Mouse (Mus musculus): ENCODE results near the gene L3mbtl4. TPM values are rescaled to one million over a fixed set of nuclear protein-coding genes. Genes with fewer than 3 reads are reported as not detected.

The L3mbtl4 gene
- polyA plus RNA-seq, 1 experiment = not detected

GRCm38 (mm10) chr17:68602744-68603143 is 329.1 kb downstream of the L3mbtl4 start:
- Histone ChIP-seq H3K4me3 (no peak overlapping the region), H3K27me3 (ENCODE audit: control insufficient read depth, insufficient read depth, insufficient read length) (no peaks in the 10 kb centered on the region), H3K36me3 (ENCODE audit: control insufficient read depth, insufficient read depth) (no peaks in the 10 kb centered on the region), H3ac (ENCODE audit: control insufficient read depth, insufficient read length) (no peak overlapping the region), H3K4me2 (ENCODE audit: low read depth) (no peak overlapping the region), H3K79me2 (ENCODE audit: control insufficient read depth, insufficient read depth) (no peaks in the 10 kb centered on the region)
- TF ChIP-seq POLR2AphosphoS2 (IDR thresholded peaks at IDR 0.05; ENCODE audit: insufficient read length, low read depth) = no peak
- no peak for TF ChIP-seq POLR2A (IDR thresholded peaks at IDR 0.05; ENCODE audit: insufficient read length, low read depth)
- no peak for TF ChIP-seq E2F4 (IDR thresholded peaks at IDR 0.05; ENCODE audit: insufficient read depth)
- TF ChIP-seq USF1 (IDR thresholded peaks at IDR 0.05; ENCODE audit: low read depth) = no peak
- TF ChIP-seq SRF (IDR thresholded peaks at IDR 0.05; ENCODE audit: control insufficient read depth, insufficient read length, low read depth) = no peak
- no peak for TF ChIP-seq MYOD1 (IDR thresholded peaks at IDR 0.05; ENCODE audit: control insufficient read depth in 1 of 3, insufficient read length in 2 of 3, low read depth in 2 of 3)
- TF ChIP-seq TCF12 (IDR thresholded peaks at IDR 0.05; ENCODE audit: insufficient read depth, poor library complexity, severe bottlenecking) = no peak
- no peak for TF ChIP-seq REST (IDR thresholded peaks at IDR 0.05; ENCODE audit: insufficient read depth, insufficient read length)
- TF ChIP-seq MAX (IDR thresholded peaks at IDR 0.05; ENCODE audit: low read depth) = no peak
- no peak for TF ChIP-seq TCF3 (IDR thresholded peaks at IDR 0.05; ENCODE audit: insufficient read length, low read depth)
- TF ChIP-seq CEBPB (IDR thresholded peaks at IDR 0.05; ENCODE audit: insufficient read depth, poor library complexity, severe bottlenecking) = no peak
- no peak for TF ChIP-seq MYOG (IDR thresholded peaks at IDR 0.05; ENCODE audit: control insufficient read depth in 1 of 3, insufficient read depth in 1 of 3, insufficient read length in 2 of 3, low read depth in 2 of 3)

DNA sequence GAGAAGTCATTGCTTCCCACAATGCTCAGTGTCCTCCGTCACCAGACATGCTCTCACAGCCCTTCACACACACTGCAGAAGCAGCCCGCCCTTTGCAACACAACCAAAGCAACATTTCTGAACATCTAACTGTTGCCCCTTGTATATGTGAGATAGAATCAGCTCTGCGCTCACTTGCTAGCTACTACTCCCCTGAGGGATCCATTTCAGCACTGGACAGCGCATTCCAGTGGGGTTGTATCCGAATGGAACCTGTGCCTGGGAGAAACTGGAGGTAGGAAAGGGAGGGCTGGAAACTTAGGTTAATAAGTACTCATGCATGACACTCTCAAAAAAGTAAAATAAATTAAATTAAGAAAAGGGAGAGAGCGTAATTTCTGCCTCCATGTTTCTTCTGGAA is 334.1 kb downstream of the L3mbtl4 start:
- Histone ChIP-seq H3K4me3 (no peak overlapping the region), H3K4me2 (ENCODE audit: low read depth) (no peak overlapping the region), H3ac (ENCODE audit: control insufficient read depth, insufficient read length) (no peak overlapping the region), H3K27me3 (ENCODE audit: control insufficient read depth, insufficient read depth, insufficient read length) (no peaks in the 10 kb centered on the region), H3K79me2 (ENCODE audit: control insufficient read depth, insufficient read depth) (no peaks in the 10 kb centered on the region), H3K36me3 (ENCODE audit: control insufficient read depth, insufficient read depth) (no peaks in the 10 kb centered on the region)
- TF ChIP-seq REST (IDR thresholded peaks at IDR 0.05; ENCODE audit: insufficient read depth, insufficient read length) (no peak), MYOD1 (IDR thresholded peaks at IDR 0.05; ENCODE audit: control insufficient read depth in 1 of 3, insufficient read length in 2 of 3, low read depth in 2 of 3) (no peak), USF1 (IDR thresholded peaks at IDR 0.05; ENCODE audit: low read depth) (no peak), SRF (IDR thresholded peaks at IDR 0.05; ENCODE audit: control insufficient read depth, insufficient read length, low read depth) (no peak), POLR2AphosphoS2 (IDR thresholded peaks at IDR 0.05; ENCODE audit: insufficient read length, low read depth) (no peak), TCF12 (IDR thresholded peaks at IDR 0.05; ENCODE audit: insufficient read depth, poor library complexity, severe bottlenecking) (no peak), MAX (IDR thresholded peaks at IDR 0.05; ENCODE audit: low read depth) (no peak), E2F4 (IDR thresholded peaks at IDR 0.05; ENCODE audit: insufficient read depth) (no peak), TCF3 (IDR thresholded peaks at IDR 0.05; ENCODE audit: insufficient read length, low read depth) (no peak), CEBPB (IDR thresholded peaks at IDR 0.05; ENCODE audit: insufficient read depth, poor library complexity, severe bottlenecking) (no peak), MYOG (IDR thresholded peaks at IDR 0.05; ENCODE audit: control insufficient read depth in 1 of 3, insufficient read depth in 1 of 3, insufficient read length in 2 of 3, low read depth in 2 of 3) (no peak), POLR2A (IDR thresholded peaks at IDR 0.05; ENCODE audit: insufficient read length, low read depth) (no peak)

- Histone ChIP-seq H3K4me2 (ENCODE audit: low read depth) (no peak overlapping the region), H3K27me3 (ENCODE audit: control insufficient read depth, insufficient read depth, insufficient read length) (no peaks in the 10 kb centered on the region), H3ac (ENCODE audit: control insufficient read depth, insufficient read length) (no peak overlapping the region), H3K79me2 (ENCODE audit: control insufficient read depth, insufficient read depth) (no peaks in the 10 kb centered on the region), H3K36me3 (ENCODE audit: control insufficient read depth, insufficient read depth) (no peaks in the 10 kb centered on the region), H3K4me3 (no peak overlapping the region)
- no peak for TF ChIP-seq E2F4 (IDR thresholded peaks at IDR 0.05; ENCODE audit: insufficient read depth)
- no peak for TF ChIP-seq MYOD1 (IDR thresholded peaks at IDR 0.05; ENCODE audit: control insufficient read depth in 1 of 3, insufficient read length in 2 of 3, low read depth in 2 of 3)
- no peak for TF ChIP-seq REST (IDR thresholded peaks at IDR 0.05; ENCODE audit: insufficient read depth, insufficient read length)
- no peak for TF ChIP-seq CEBPB (IDR thresholded peaks at IDR 0.05; ENCODE audit: insufficient read depth, poor library complexity, severe bottlenecking)
- TF ChIP-seq MAX (IDR thresholded peaks at IDR 0.05; ENCODE audit: low read depth) = no peak
- no peak for TF ChIP-seq MYOG (IDR thresholded peaks at IDR 0.05; ENCODE audit: control insufficient read depth in 1 of 3, insufficient read depth in 1 of 3, insufficient read length in 2 of 3, low read depth in 2 of 3)
- no peak for TF ChIP-seq SRF (IDR thresholded peaks at IDR 0.05; ENCODE audit: control insufficient read depth, insufficient read length, low read depth)
- no peak for TF ChIP-seq USF1 (IDR thresholded peaks at IDR 0.05; ENCODE audit: low read depth)
These were observed 337.6 kb downstream of the L3mbtl4 start for GRCm38 (mm10) chr17:68611247-68611646.

DNA sequence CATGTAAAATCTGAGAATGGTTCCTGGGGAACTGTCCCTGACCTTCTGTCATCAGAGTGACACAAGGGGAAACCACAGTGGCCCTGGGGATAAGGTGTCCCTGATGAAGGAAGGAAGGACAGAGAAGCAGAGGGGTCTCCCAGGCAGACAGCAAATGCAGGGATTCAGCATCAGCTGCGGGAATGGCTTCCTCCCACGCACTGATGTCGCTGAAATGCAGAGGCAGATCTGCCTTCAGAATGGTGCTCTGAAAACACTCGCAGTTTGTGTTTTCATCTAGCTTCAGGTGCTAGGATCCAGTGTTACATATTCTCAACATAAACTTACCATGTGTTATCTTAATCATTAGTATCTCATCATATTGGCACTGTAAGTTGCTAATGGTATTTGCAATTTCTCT is 351.7 kb downstream of the L3mbtl4 start:
- H3K4me2 ChIP-seq (ENCODE audit: low read depth) = no peak overlapping the region
- H3ac ChIP-seq (ENCODE audit: control insufficient read depth, insufficient read length) = no peak overlapping the region
- no peaks in the 10 kb centered on the region for H3K36me3 ChIP-seq (ENCODE audit: control insufficient read depth, insufficient read depth)
- no peaks in the 10 kb centered on the region for H3K79me2 ChIP-seq (ENCODE audit: control insufficient read depth, insufficient read depth)
- H3K27me3 ChIP-seq (ENCODE audit: control insufficient read depth, insufficient read depth, insufficient read length) = no peaks in the 10 kb centered on the region
- TF ChIP-seq USF1 (IDR thresholded peaks at IDR 0.05; ENCODE audit: low read depth) = no peak
- no peak for TF ChIP-seq MYOG (IDR thresholded peaks at IDR 0.05; ENCODE audit: control insufficient read depth in 1 of 3, insufficient read depth in 1 of 3, insufficient read length in 2 of 3, low read depth in 2 of 3)
- no peak for TF ChIP-seq CEBPB (IDR thresholded peaks at IDR 0.05; ENCODE audit: insufficient read depth, poor library complexity, severe bottlenecking)
- TF ChIP-seq POLR2AphosphoS2 (IDR thresholded peaks at IDR 0.05; ENCODE audit: insufficient read length, low read depth) = no peak
- TF ChIP-seq POLR2A (IDR thresholded peaks at IDR 0.05; ENCODE audit: insufficient read length, low read depth) = no peak
- TF ChIP-seq E2F4 (IDR thresholded peaks at IDR 0.05; ENCODE audit: insufficient read depth) = no peak
- no peak for TF ChIP-seq REST (IDR thresholded peaks at IDR 0.05; ENCODE audit: insufficient read depth, insufficient read length)
- no peak for TF ChIP-seq MYOD1 (IDR thresholded peaks at IDR 0.05; ENCODE audit: control insufficient read depth in 1 of 3, insufficient read length in 2 of 3, low read depth in 2 of 3)
- no peak for TF ChIP-seq MAX (IDR thresholded peaks at IDR 0.05; ENCODE audit: low read depth)
- no peak for TF ChIP-seq SRF (IDR thresholded peaks at IDR 0.05; ENCODE audit: control insufficient read depth, insufficient read length, low read depth)
- TF ChIP-seq TCF12 (IDR thresholded peaks at IDR 0.05; ENCODE audit: insufficient read depth, poor library complexity, severe bottlenecking) = no peak
- no peak for TF ChIP-seq TCF3 (IDR thresholded peaks at IDR 0.05; ENCODE audit: insufficient read length, low read depth)
- no peak overlapping the region for H3K4me3 ChIP-seq

All from myocyte (in vitro differentiated cells).